Mouse (Mus musculus) monocyte, adult 2 months (primary cell): ENCODE data around the gene Gm9376.

ENCODE experiments used
- DNase-seq, 2 experiments: peaks; one replicate each; pipeline ENCODE4 v3.0.0; 2022; ENCODE audit warnings: low spot score in 2 of 2, low read depth in 1 of 2

The Gm9376 gene

GRCm38 (mm10) chr14:118266660-118267059 is at the start of gene Gm9376:
Gene Gm9376 (plus strand): TSS chr14:118266960.
- no peak for DNase-seq

GRCm38 (mm10) chr14:118220885-118221284 is 45.9 kb upstream of the Gm9376 start:
- DNase-seq = no peak

- no peak for DNase-seq
Observed at GRCm38 (mm10) chr14:118225061-118225743, 41.6 kb upstream of the Gm9376 start.

GRCm38 (mm10) chr14:118225911-118226310 is 40.8 kb upstream of the Gm9376 start:
- DNase-seq = no peak

GRCm38 (mm10) chr14:118226471-118227155 is 40.1 kb upstream of the Gm9376 start:
- no peak for DNase-seq

- no peak for DNase-seq
Observed at GRCm38 (mm10) chr14:118232381-118232970, 34.3 kb upstream of the Gm9376 start.

GRCm38 (mm10) chr14:118233786-118234540 is 32.8 kb upstream of the Gm9376 start:
- DNase-seq = no peak

GRCm38 (mm10) chr14:118234541-118235210 is 32.1 kb upstream of the Gm9376 start:
- no peak for DNase-seq

GRCm38 (mm10) chr14:118235361-118235972 is 31.3 kb upstream of the Gm9376 start:
- no peak for DNase-seq

GRCm38 (mm10) chr14:118235973-118236885 is 30.5 kb upstream of the Gm9376 start:
- no peak for DNase-seq

- no peak for DNase-seq
Observed at GRCm38 (mm10) chr14:118236886-118237289, 29.9 kb upstream of the Gm9376 start, which contains the start of gene Sox21. Gene Sox21 (minus strand): TSS chr14:118237030.

- DNase-seq = no peak
Observed at GRCm38 (mm10) chr14:118237786-118238185, 29.0 kb upstream of the Gm9376 start.

- DNase-seq = no peak
Observed at GRCm38 (mm10) chr14:118239351-118239750, 27.4 kb upstream of the Gm9376 start.

- no peak for DNase-seq
Observed at GRCm38 (mm10) chr14:118241416-118241815, 25.3 kb upstream of the Gm9376 start.

- no peak for DNase-seq
Observed at GRCm38 (mm10) chr14:118253381-118253780, 13.4 kb upstream of the Gm9376 start.

GRCm38 (mm10) chr14:118268849-118269248 is 2.1 kb downstream of the Gm9376 start:
- no peak for DNase-seq

GRCm38 (mm10) chr14:118272594-118273555 is 6.1 kb downstream of the Gm9376 start:
- no peak for DNase-seq
